Mouse (Mus musculus): ENCODE data around the gene Vezf1. TPM values are rescaled to one million over a fixed set of nuclear protein-coding genes. Genes with fewer than 3 reads are reported as not detected.

Vezf1 gene
- polyA plus RNA-seq, 1 experiment from 2014 or later = 32.4 TPM

DNA sequence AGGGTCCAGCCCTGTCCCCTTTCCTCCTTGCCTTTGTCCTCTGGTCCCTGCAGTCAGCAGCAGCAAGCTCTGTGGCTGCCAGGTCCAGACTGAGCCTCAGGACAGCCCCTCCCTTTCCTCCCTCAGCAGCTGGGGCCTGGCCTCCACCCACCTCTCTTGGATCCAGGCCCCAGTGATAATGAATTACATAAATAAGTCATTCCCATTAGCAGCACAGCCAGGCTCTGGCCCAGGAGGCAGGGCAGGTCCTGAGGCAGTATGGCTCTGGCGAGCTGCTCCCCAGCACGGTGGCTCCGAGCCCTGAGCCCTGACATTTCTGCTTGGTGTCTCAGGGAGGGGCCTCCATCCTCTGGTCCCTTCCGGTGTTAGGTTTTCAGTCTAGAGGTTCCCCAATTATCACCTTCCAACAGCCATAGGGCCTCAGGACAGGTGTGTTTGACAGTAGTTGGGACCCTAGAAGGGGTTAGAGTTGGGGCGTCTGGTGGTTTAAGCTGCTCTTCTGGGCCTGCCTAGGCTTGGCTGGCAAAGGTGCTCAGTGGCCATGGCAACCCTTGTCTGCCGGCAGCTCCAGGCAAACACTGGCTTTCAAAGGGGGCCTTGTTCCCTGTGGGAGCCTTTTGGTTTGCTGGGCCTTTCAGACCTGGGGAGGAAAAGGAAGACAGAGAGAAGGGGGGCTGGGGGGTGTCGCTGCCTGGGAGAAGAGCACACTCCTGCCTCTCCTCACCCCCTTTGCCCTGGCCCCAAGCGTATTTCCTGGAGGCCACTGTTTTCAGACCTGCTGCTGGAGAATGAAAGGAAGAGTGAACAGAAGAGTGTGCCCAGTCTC is 51.0 kb downstream of the Vezf1 start:
- Histone ChIP-seq H3K9me3 (no peaks in the 10 kb centered on the region), H3K27me3 (replicated peaks) (no peaks in the 10 kb centered on the region), H3K4me2 (replicated peaks) (peak overlapping the region; percentile 11), H3K4me3 (replicated peaks) (no peak overlapping the region), H3K27ac (peak overlapping the region; percentile 82), H3K4me1 (replicated peaks) (peaks cover 46% of the 10 kb centered on the region), H3K36me3 (no peaks in the 10 kb centered on the region), H3K9ac (no peak overlapping the region)
- 18% methylated on average over 8 of the region's 8 CpGs for WGBS
- peak; percentile 87 for ATAC-seq

DNA sequence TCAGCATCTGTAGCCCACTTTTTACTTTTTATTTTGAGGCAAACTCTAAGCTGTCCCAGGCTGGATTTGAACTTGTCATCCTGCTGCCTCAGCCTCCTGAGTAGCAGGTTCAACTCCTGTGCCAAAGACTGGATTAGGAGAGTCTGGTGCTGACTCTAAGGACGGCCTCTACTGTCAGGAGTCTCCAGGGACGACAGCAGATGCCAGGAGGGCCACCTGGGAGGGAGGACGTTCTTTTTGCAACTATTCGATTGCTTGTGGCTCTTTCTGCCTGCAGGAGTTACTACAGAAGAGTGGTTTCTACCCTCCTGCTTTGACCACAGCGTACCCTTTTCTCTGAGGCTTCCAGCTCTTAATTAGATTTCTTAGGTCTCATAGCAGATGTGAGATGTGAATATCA is 54.5 kb downstream of the Vezf1 start:
- Histone ChIP-seq H3K4me2 (replicated peaks) (no peak overlapping the region), H3K27me3 (replicated peaks) (no peaks in the 10 kb centered on the region), H3K36me3 (no peaks in the 10 kb centered on the region), H3K27ac (no peak overlapping the region), H3K4me1 (replicated peaks) (peaks cover 23% of the 10 kb centered on the region), H3K9ac (no peak overlapping the region), H3K9me3 (no peaks in the 10 kb centered on the region), H3K4me3 (replicated peaks) (no peak overlapping the region)
- 62% methylated on average over 5 of the region's 5 CpGs for WGBS
- no peak for ATAC-seq

DNA sequence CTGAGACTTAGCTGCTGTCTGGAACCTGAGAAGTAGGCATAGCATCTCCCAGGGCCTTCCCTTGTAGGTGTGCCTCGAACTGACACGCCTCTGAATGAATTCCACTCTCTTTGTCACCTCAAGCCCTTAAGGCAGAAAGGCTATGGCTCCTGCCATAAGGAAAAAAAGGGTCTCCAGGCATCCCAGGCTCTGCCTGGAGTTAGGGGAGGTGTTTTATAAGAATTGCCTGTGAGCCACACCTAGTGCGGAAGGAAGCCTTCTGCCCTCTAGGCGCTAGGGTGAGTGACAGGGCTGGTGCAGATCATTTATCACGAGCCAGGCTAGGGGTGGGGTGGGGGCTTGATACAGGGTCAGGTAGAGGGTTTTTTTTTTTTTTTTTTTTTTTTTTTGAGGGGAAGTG is 54.9 kb downstream of the Vezf1 start:
- no peak overlapping the region for H3K27ac ChIP-seq
- ATAC-seq = no peak

DNA sequence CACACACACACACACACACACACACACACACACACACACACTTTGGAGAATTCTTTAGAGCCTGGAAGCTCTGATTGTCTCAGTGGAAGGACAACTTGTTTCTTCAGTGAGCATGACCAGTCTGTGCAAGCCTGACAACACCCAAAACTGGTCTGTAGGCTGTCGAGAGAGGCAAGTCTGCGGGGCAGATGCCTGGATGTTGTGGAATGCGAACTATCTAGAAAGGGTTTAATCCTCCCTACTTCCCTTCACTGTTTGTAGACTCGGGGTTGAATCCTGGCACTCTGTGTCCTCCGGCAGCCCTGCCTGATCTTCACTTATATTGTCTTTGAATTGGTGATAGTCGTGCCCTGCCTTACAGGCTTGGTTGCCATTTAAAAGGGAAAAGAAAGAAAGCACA is 55.7 kb downstream of the Vezf1 start:
- Histone ChIP-seq H3K27ac (no peak overlapping the region), H3K4me1 (replicated peaks) (peaks cover 11% of the 10 kb centered on the region)
- ATAC-seq = no peak

More for the DNA sequence above, 54.9 kb downstream of the Vezf1 start:
- Histone ChIP-seq H3K4me3 (replicated peaks) (no peak overlapping the region), H3K9ac (no peak overlapping the region), H3K9me3 (no peaks in the 10 kb centered on the region), H3K27me3 (replicated peaks) (no peaks in the 10 kb centered on the region), H3K36me3 (no peaks in the 10 kb centered on the region), H3K4me1 (replicated peaks) (peaks cover 18% of the 10 kb centered on the region), H3K4me2 (replicated peaks) (no peak overlapping the region)
- 70% methylated on average over 5 of the region's 5 CpGs for WGBS

DNA sequence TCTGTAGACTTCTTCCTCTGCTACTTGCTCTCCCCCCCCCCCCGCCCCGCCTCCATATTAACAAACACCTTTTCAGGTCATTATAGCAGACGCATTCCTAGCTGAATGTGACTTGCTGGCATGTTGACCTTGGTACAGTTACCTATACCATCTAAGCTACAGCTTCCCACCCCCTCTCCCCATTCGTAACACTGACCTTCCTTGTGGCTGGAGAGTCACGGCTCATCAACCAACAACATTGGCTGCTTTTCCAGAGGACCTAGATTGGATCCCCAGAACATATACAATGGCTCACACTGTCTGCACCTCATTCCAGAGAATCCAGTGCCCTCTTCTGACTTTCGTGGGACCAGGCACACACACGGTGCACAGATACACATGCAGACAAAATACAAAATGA is 57.4 kb downstream of the Vezf1 start:
- no peak overlapping the region for H3K4me2 ChIP-seq (replicated peaks)
- H3K4me1 ChIP-seq (replicated peaks) = no peaks in the 10 kb centered on the region
- 76% methylated on average over 6 of the region's 7 CpGs for WGBS
- no peaks in the 10 kb centered on the region for H3K27me3 ChIP-seq (replicated peaks)
- H3K36me3 ChIP-seq = no peaks in the 10 kb centered on the region
- H3K4me3 ChIP-seq (replicated peaks) = no peak overlapping the region
- no peaks in the 10 kb centered on the region for H3K9me3 ChIP-seq
- ATAC-seq = no peak
- H3K27ac ChIP-seq = no peak overlapping the region
- no peak overlapping the region for H3K9ac ChIP-seq

More for the DNA sequence above, 55.7 kb downstream of the Vezf1 start:
- Histone ChIP-seq H3K9ac (no peak overlapping the region), H3K36me3 (no peaks in the 10 kb centered on the region), H3K4me2 (replicated peaks) (no peak overlapping the region), H3K9me3 (no peaks in the 10 kb centered on the region), H3K4me3 (replicated peaks) (no peak overlapping the region), H3K27me3 (replicated peaks) (no peaks in the 10 kb centered on the region)
- WGBS = 23% methylated on average over 6 of the region's 6 CpGs

DNA sequence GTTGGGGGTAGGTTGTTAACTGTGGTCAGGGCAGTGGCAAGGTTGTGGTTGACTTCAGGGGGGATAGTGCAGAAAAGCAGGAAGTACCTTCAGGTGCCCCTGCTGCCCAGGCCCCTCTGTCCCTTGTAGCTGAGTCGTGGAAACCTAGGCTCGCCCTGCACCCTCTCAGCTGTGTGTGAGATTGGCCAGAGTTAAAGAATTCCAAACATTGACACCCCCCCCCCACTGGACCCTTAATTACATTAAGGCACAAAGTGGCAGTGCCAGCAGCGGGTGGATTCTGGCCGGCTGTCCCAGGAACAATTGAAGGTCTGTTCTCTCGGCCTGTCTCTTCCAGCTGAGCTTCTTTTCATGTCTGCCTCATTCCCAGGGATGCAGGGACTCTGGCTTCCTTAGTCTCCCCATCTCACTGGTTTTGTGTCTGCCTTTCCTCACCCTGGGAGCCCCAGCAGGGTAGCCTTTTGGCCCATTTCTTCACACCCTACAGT is 58.3 kb downstream of the Vezf1 start:
- 0 out of 2 replicates have a peak, but pooled peaks cover under 1% of the 10 kb centered on the region for H3K4me1 ChIP-seq (replicated peaks)
- H3K36me3 ChIP-seq = no peaks in the 10 kb centered on the region
- H3K4me2 ChIP-seq (replicated peaks) = no peak overlapping the region
- no peaks in the 10 kb centered on the region for H3K27me3 ChIP-seq (replicated peaks)
- H3K9me3 ChIP-seq = no peaks in the 10 kb centered on the region
- no peak for ATAC-seq
- no peak overlapping the region for H3K9ac ChIP-seq
- H3K4me3 ChIP-seq (replicated peaks) = no peak overlapping the region
- no peak overlapping the region for H3K27ac ChIP-seq
- WGBS = 47% methylated on average over 5 of the region's 5 CpGs

DNA sequence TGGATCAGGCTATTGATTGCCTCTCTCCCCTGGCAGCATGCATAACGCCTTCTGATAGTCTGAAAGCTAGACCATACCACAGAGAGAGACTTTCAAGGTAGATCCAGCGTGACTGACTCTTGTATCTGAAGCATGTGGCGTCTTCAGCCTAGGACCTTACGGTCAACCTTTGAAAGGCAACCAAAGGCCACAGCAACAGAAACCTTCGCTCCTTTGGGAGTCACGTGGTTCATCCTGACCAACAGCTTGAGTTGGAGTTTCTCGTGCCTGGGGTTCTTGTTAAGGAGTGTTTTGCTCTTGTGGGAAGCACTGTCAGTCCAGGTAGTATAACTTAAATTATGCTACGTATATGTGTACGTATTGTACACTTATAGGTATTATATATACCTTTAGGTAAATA is 60.4 kb downstream of the Vezf1 start:
- 87% methylated on average over 9 of the region's 9 CpGs for WGBS
- H3K4me3 ChIP-seq (replicated peaks) = no peak overlapping the region
- H3K9me3 ChIP-seq = no peaks in the 10 kb centered on the region
- no peak overlapping the region for H3K27ac ChIP-seq
- H3K9ac ChIP-seq = no peak overlapping the region
- H3K36me3 ChIP-seq = no peaks in the 10 kb centered on the region
- H3K27me3 ChIP-seq (replicated peaks) = no peaks in the 10 kb centered on the region
- ATAC-seq = no peak
- H3K4me1 ChIP-seq (replicated peaks) = peaks cover 9% of the 10 kb centered on the region; the same call in 1 of the 2 replicates
- no peak overlapping the region for H3K4me2 ChIP-seq (replicated peaks)

DNA sequence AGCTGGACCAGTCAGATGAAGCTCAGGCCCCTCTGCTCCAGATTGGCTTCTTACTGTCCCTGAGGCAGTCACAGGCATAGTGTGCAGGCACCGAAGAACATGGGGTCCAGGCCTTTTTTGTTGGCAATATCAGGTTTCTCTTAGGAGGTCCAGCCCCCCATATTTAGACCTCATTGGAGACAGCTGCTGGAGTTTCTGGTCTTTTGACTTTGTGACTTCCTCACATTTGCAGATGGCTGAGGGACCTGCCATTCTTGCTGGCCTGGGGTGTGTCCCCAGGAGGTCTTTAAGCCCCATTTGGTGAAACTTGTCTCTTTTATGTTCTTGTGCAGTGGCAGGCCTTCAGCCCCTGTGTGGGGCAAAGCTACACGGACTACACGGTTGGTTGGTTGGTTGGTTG is 61.2 kb downstream of the Vezf1 start:
- no peaks in the 10 kb centered on the region for H3K27me3 ChIP-seq (replicated peaks)
- peaks cover 9% of the 10 kb centered on the region; the same call in 1 of the 2 replicates for H3K4me1 ChIP-seq (replicated peaks)
- H3K4me3 ChIP-seq (replicated peaks) = no peak overlapping the region

DNA sequence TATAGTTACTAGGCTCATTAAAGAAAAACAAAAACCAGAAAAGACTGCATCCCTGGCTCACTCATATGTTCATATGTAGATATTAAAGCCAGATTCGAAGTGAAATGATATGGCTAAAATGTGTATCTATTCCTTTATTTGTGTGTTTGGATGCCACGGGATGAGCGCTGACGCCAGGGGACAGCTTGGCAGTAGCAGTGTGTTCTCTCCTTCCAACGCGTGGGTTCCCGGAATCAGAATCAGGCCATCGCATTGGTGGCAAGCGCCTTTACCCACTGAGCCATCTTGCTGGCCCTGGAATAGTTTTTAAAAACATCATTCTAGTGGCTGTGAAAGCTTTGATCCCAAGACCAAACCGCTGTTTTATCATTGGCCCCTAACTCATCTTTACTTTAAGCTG is 61.9 kb downstream of the Vezf1 start:
- H3K9me3 ChIP-seq = no peaks in the 10 kb centered on the region
- no peak overlapping the region for H3K4me2 ChIP-seq (replicated peaks)
- ATAC-seq = no peak
- H3K4me3 ChIP-seq (replicated peaks) = no peak overlapping the region
- no peak overlapping the region for H3K9ac ChIP-seq
- no peaks in the 10 kb centered on the region for H3K36me3 ChIP-seq
- peaks cover 9% of the 10 kb centered on the region; the same call in 1 of the 2 replicates for H3K4me1 ChIP-seq (replicated peaks)
- WGBS = 97% methylated on average over 10 of the region's 10 CpGs
- H3K27ac ChIP-seq = no peak overlapping the region
- H3K27me3 ChIP-seq (replicated peaks) = no peaks in the 10 kb centered on the region

More for the DNA sequence above, 61.2 kb downstream of the Vezf1 start:
- Histone ChIP-seq H3K9me3 (no peaks in the 10 kb centered on the region), H3K9ac (no peak overlapping the region), H3K36me3 (no peaks in the 10 kb centered on the region), H3K27ac (no peak overlapping the region), H3K4me2 (replicated peaks) (no peak overlapping the region)
- 87% methylated on average over 3 of the region's 3 CpGs for WGBS
- ATAC-seq = no peak

DNA sequence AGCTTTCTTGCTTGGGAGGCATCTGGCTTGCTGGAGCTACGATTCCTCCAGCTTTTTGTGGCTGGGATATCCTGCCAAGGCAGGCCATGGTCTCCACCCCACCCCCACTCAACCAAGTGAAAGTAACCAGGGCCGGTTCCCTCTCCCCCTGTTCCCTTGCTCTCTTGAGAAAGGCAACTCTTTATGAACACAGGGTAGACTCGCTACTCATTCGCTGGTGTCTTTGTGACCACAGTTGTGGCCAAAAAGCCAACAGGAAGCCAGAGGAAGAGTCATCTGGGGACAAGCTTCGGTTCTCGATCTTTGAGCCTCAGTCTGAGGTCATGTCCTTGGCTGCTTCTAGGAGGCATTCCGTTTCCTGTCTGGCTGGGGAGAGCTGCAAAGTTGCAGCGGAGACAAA is 63.8 kb downstream of the Vezf1 start:
- Histone ChIP-seq H3K9me3 (no peaks in the 10 kb centered on the region), H3K9ac (no peak overlapping the region), H3K4me2 (replicated peaks) (peak overlapping the region; percentile 7; the same call in 1 of the 2 replicates), H3K27ac (peak overlapping the region; percentile 18), H3K4me1 (replicated peaks) (peaks cover 9% of the 10 kb centered on the region; the same call in 1 of the 2 replicates), H3K4me3 (replicated peaks) (no peak overlapping the region), H3K27me3 (replicated peaks) (no peaks in the 10 kb centered on the region), H3K36me3 (no peaks in the 10 kb centered on the region)
- 39% methylated on average over 8 of the region's 8 CpGs for WGBS
- peak; percentile 34 for ATAC-seq
